Mouse (Mus musculus) stomach, embryonic 16.5 days (tissue): ENCODE results near the gene Hddc2. TPM values are rescaled to one million over a fixed set of nuclear protein-coding genes. Genes with fewer than 3 reads are reported as not detected.
A peak's percentile ranks its signal among the peaks of the same experiment; 100 is the strongest.

Experiments used
- ATAC-seq: fragments of 200-750 bp; cut with Nextera tagmentation; 2 replicates; pipeline ENCODE4 v1.8.0; 2017; ENCODE audit warnings: moderate number of reproducible peaks, moderate TSS enrichment; ENCODE audit not compliant: insufficient read depth, low FRiP score
- H3K27ac ChIP-seq: fragments of 300-500 bp; sonication (generic); 2 replicates; pipeline ENCODE4 v1.5.1; 2014; ENCODE audit warnings: low read length
- H3K27me3 ChIP-seq: fragments of 300-500 bp; sonication (generic); 2 replicates; pipeline ENCODE4 v1.6.1; 2014; ENCODE audit warnings: low read length, control low read depth, mixed read lengths; ENCODE audit not compliant: control insufficient read depth, insufficient read depth
- H3K36me3 ChIP-seq: fragments of 300-500 bp; sonication (generic); 2 replicates; pipeline ENCODE4 v1.6.1; 2014; ENCODE audit warnings: low read length; ENCODE audit not compliant: control insufficient read depth, insufficient read depth
- H3K4me1 ChIP-seq: fragments of 300-500 bp; sonication (generic); 2 replicates; pipeline ENCODE4 v1.6.1; 2014; ENCODE audit warnings: low read length, control low read depth, mixed read lengths; ENCODE audit not compliant: control insufficient read depth, insufficient read depth
- H3K4me2 ChIP-seq: fragments of 300-500 bp; sonication (generic); 2 replicates; pipeline ENCODE4 v1.6.1; 2014; ENCODE audit warnings: low read depth, low read length, mixed read lengths
- H3K4me3 ChIP-seq: fragments of 300-500 bp; sonication (generic); replicated peaks from 2 replicates; pipeline ENCODE4 v1.5.1; 2014; ENCODE audit warnings: mild to moderate bottlenecking, low read length
- H3K9ac ChIP-seq: fragments of 300-500 bp; sonication (generic); 2 replicates; pipeline ENCODE4 v1.6.1; 2014; ENCODE audit warnings: low read length
- H3K9me3 ChIP-seq: fragments of 300-500 bp; sonication (generic); replicated peaks from 2 replicates; pipeline ENCODE4 v1.6.1; 2016; ENCODE audit warnings: low read length, control low read depth; ENCODE audit not compliant: control insufficient read depth
- WGBS: fragments of 180-500 bp; shearing (Covaris S2); extraction: QIAGEN DNeasy Blood & Tissue Kit; methylation state at CpG from one replicate; pipeline ENCODE4 v1.1.7; 2014; 5-methylcytosine and 5-hydroxymethylcytosine counted together
- polyA plus RNA-seq: library from polyadenylated mRNA; unstranded; fragments of >200 nt; fragmentation: Nextera tagmentation; extraction: Ambion mirVana; gene quantifications from 2 replicates; pipeline ENCODE4 v1.2.1, GENCODE M21; 2015

Gene Hddc2
- 56.7 and 58.3 TPM in 2 replicates for polyA plus RNA-seq

GRCm38 (mm10) chr10:31312865-31313848 lies at the start of gene Hddc2:
Gene Hddc2 (plus strand): TSS chr10:31313383.
- H3K4me1 ChIP-seq = peaks cover 8% of the 10 kb centered on the region; the same call in 1 of the 2 replicates
- H3K36me3 ChIP-seq = peaks cover 3% of the 10 kb centered on the region; the same call in 1 of the 2 replicates
- H3K9me3 ChIP-seq = no peaks in the 10 kb centered on the region
- peak within 1 kb of the TSS; percentile 59 for H3K4me2 ChIP-seq
- no peaks in the 10 kb centered on the region for H3K27me3 ChIP-seq
- WGBS = 3% methylated on average over 40 of the region's 44 CpGs
- peak within 1 kb of the TSS; percentile 95 for H3K9ac ChIP-seq
- H3K27ac ChIP-seq = peak within 1 kb of the TSS; percentile 98
- ATAC-seq = peak; percentile 98
- H3K4me3 ChIP-seq = peak within 1 kb of the TSS; percentile 84

- no peak for ATAC-seq
- no peaks in the 10 kb centered on the region for H3K9me3 ChIP-seq
- no peaks in the 10 kb centered on the region for H3K27me3 ChIP-seq
- H3K9ac ChIP-seq = no peak overlapping the region
- no peak overlapping the region for H3K4me3 ChIP-seq
- H3K4me1 ChIP-seq = no peaks in the 10 kb centered on the region
- H3K27ac ChIP-seq = no peak overlapping the region
- H3K4me2 ChIP-seq = no peak overlapping the region
- H3K36me3 ChIP-seq = no peaks in the 10 kb centered on the region
- WGBS = 51% methylated on average over 2 of the region's 2 CpGs
Observed at GRCm38 (mm10) chr10:31272738-31273137, 40.4 kb upstream of the Hddc2 start.

GRCm38 (mm10) chr10:31273171-31273570 lies 40.0 kb upstream of the Hddc2 start:
- ATAC-seq = no peak
- H3K36me3 ChIP-seq = no peaks in the 10 kb centered on the region
- no peak overlapping the region for H3K27ac ChIP-seq
- H3K9me3 ChIP-seq = no peaks in the 10 kb centered on the region
- 59% methylated on average over 1 of the region's 1 CpGs for WGBS
- H3K4me3 ChIP-seq = no peak overlapping the region
- H3K9ac ChIP-seq = no peak overlapping the region
- no peaks in the 10 kb centered on the region for H3K4me1 ChIP-seq
- no peaks in the 10 kb centered on the region for H3K27me3 ChIP-seq
- no peak overlapping the region for H3K4me2 ChIP-seq

- H3K4me3 ChIP-seq = no peak overlapping the region
- H3K4me2 ChIP-seq = no peak overlapping the region
- no peaks in the 10 kb centered on the region for H3K27me3 ChIP-seq
- no peaks in the 10 kb centered on the region for H3K4me1 ChIP-seq
- H3K9me3 ChIP-seq = no peaks in the 10 kb centered on the region
- H3K36me3 ChIP-seq = no peaks in the 10 kb centered on the region
- no peak overlapping the region for H3K27ac ChIP-seq
- ATAC-seq = no peak
- H3K9ac ChIP-seq = no peak overlapping the region
Observed at GRCm38 (mm10) chr10:31287787-31288186, 25.4 kb upstream of the Hddc2 start.

GRCm38 (mm10) chr10:31288697-31289390 lies 24.3 kb upstream of the Hddc2 start:
- H3K9me3 ChIP-seq = no peaks in the 10 kb centered on the region
- H3K36me3 ChIP-seq = no peaks in the 10 kb centered on the region
- H3K27ac ChIP-seq = no peak overlapping the region
- H3K4me1 ChIP-seq = no peaks in the 10 kb centered on the region
- H3K4me2 ChIP-seq = no peak overlapping the region
- WGBS = 89% methylated on average over 4 of the region's 4 CpGs
- no peak for ATAC-seq
- no peak overlapping the region for H3K9ac ChIP-seq
- no peak overlapping the region for H3K4me3 ChIP-seq
- no peaks in the 10 kb centered on the region for H3K27me3 ChIP-seq

GRCm38 (mm10) chr10:31295705-31296104 lies 17.5 kb upstream of the Hddc2 start:
- Histone ChIP-seq H3K36me3 (no peaks in the 10 kb centered on the region), H3K9ac (no peak overlapping the region), H3K27me3 (no peaks in the 10 kb centered on the region), H3K27ac (no peak overlapping the region), H3K4me2 (no peak overlapping the region), H3K4me1 (no peaks in the 10 kb centered on the region), H3K9me3 (no peaks in the 10 kb centered on the region), H3K4me3 (no peak overlapping the region)
- ATAC-seq = no peak
- WGBS = 52% methylated on average over 5 of the region's 5 CpGs

GRCm38 (mm10) chr10:31296458-31296857 lies 16.7 kb upstream of the Hddc2 start:
- Histone ChIP-seq H3K27ac (no peak overlapping the region), H3K4me2 (no peak overlapping the region), H3K27me3 (no peaks in the 10 kb centered on the region), H3K9me3 (no peaks in the 10 kb centered on the region), H3K4me3 (no peak overlapping the region), H3K9ac (no peak overlapping the region), H3K4me1 (no peaks in the 10 kb centered on the region), H3K36me3 (no peaks in the 10 kb centered on the region)
- 35% methylated on average over 1 of the region's 1 CpGs for WGBS
- ATAC-seq = no peak

GRCm38 (mm10) chr10:31297106-31297505 lies 16.1 kb upstream of the Hddc2 start:
- 77% methylated on average over 4 of the region's 4 CpGs for WGBS

GRCm38 (mm10) chr10:31298263-31298662 lies 14.9 kb upstream of the Hddc2 start:
- no peak for ATAC-seq
- Histone ChIP-seq H3K9me3 (no peaks in the 10 kb centered on the region), H3K27ac (no peak overlapping the region), H3K4me3 (no peak overlapping the region), H3K27me3 (no peaks in the 10 kb centered on the region), H3K9ac (no peak overlapping the region), H3K4me1 (no peaks in the 10 kb centered on the region), H3K36me3 (no peaks in the 10 kb centered on the region), H3K4me2 (no peak overlapping the region)
- WGBS = 70% methylated on average over 2 of the region's 2 CpGs

More at GRCm38 (mm10) chr10:31297106-31297505, 16.1 kb upstream of the Hddc2 start:
- no peak overlapping the region for H3K4me2 ChIP-seq
- no peaks in the 10 kb centered on the region for H3K9me3 ChIP-seq
- no peak for ATAC-seq
- no peaks in the 10 kb centered on the region for H3K4me1 ChIP-seq
- H3K27me3 ChIP-seq = no peaks in the 10 kb centered on the region
- H3K4me3 ChIP-seq = no peak overlapping the region
- H3K27ac ChIP-seq = no peak overlapping the region
- H3K36me3 ChIP-seq = no peaks in the 10 kb centered on the region
- H3K9ac ChIP-seq = no peak overlapping the region
